Mouse (Mus musculus): ENCODE results near the gene Fam166b. TPM values are rescaled to one million over a fixed set of nuclear protein-coding genes. Genes with fewer than 3 reads are reported as not detected.

Gene Fam166b
- total RNA-seq (2015): not detected in 2 replicates
- not detected in 2 replicates for total RNA-seq (2017)

DNA sequence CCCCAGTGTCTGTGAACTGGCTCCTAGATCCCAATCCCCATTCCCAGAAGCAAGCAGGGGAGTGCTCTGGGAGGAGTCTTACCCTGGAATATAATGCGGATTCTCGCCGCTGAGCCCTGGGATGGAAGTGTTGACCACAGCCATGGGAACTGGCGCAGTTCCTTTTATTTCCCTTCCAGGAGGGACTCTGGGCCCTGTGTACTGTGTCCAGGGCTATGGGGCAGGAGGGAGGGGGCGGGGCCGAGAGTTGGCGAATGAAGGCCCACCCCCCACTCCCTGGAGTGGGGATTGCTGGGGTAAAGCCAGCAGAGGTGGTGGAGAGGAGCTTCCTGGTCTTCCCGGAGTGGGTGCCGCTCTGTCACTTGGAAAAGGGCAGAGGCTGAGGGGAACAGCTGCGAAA lies at the start of gene Fam166b:
Gene Fam166b (minus strand): TSS at position 189 of the 400 bp plus-strand sequence.
- no peak for ATAC-seq (ENCODE audit: poor library complexity, severe bottlenecking)

DNA sequence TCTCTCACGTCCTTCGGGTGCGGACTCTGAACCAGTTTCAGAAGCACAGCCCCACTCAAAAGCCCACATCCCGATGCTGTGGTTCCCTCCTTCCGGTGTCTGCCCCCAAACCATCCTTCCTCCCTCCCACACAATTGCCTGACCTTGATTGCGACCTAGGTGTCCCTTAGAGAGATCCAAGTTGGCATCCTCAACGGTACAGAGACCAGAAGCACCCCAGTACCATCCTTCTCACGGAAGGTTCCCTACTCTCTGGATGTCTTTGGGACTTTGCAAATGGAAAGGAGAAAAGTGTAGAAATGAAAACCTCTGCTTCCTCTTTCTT lies 49.6 kb upstream of the Fam166b start:
- ATAC-seq (ENCODE audit: poor library complexity, severe bottlenecking): peak; percentile 56

DNA sequence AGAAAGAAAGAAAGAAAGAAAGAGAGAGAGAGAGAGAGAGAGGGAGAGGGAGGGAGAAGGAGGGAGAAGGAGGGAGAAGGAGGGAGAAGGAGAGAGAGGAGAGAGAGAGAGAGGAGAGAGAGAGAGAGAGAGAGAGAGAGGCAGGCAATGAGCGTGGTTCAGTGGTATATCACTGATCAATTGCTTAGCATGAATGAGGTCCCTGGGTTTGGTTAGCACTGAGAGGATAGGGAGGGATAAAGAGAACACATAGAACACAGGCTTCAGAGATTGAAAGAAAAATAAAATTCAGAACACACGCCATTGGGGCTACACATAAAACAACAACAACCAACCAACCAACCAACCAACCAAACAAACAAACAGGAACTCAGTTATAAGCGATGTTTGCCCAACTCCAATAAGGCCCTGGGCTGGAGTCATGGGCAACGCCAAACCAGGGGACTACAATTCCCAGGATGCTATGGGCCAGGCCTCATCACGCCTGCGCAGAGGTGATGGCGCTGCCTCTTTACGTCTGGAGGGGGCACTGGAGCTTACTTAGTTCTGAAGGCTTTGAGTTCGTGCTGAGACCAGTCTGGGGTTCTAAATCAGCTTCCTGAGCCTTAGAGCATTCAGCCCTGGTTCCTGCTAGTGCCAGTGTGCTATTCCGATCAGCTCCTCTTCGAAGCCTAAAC lies 49.1 kb upstream of the Fam166b start:
- ATAC-seq (ENCODE audit: poor library complexity, severe bottlenecking): peak; percentile 90

DNA sequence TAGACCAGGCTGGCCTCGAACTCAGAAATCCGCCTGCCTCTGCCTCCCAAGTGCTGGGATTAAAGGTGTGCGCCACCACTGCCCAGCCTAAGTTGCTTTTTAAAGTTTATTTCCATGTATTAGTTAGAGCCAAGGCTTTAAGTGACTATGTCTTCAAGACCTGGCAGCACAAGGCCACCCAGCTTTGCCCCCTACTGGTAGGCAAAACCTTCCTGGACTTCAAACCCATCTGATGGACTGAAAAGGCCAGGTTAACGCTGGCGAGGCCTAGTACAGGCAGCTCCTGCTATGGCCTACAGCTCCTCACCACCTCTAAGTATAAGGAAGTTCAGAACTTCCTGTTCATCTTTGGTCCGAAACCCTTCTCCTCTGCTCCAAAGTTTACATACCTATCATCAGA lies 47.7 kb upstream of the Fam166b start:
- 0 out of 2 replicates have a peak, but pooled peaks have one; percentile 9 for ATAC-seq (ENCODE audit: poor library complexity, severe bottlenecking)

- ATAC-seq (ENCODE audit: poor library complexity, severe bottlenecking): no peak
Observed at GRCm38 (mm10) chr4:43473636-43474035, 44.7 kb upstream of the Fam166b start.

DNA sequence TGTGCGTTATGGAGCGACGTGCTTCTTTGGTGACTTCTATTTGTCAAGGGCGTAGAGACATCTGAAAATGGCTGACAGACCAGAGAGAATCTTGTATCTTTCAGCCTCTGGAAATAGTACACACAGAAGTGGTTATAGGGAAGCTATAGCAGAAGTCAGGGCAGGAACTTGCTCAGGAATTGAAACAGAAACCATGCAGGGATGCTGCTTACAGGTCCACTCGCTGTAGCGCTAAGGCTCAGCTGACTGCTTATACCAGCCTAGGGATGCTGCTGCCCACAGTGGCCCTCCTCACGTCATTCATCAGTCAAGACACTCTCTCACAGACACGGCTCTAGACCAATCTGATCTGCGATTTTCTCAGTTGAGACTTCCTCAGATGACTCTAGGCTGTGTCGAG lies 41.4 kb upstream of the Fam166b start:
- peak; percentile 57 for ATAC-seq (ENCODE audit: poor library complexity, severe bottlenecking)

- no peak for ATAC-seq (ENCODE audit: poor library complexity, severe bottlenecking)
Observed at GRCm38 (mm10) chr4:43466872-43467271, 37.9 kb upstream of the Fam166b start.

- ATAC-seq (ENCODE audit: poor library complexity, severe bottlenecking): no peak
Observed at GRCm38 (mm10) chr4:43465935-43466334, 37.0 kb upstream of the Fam166b start.

DNA sequence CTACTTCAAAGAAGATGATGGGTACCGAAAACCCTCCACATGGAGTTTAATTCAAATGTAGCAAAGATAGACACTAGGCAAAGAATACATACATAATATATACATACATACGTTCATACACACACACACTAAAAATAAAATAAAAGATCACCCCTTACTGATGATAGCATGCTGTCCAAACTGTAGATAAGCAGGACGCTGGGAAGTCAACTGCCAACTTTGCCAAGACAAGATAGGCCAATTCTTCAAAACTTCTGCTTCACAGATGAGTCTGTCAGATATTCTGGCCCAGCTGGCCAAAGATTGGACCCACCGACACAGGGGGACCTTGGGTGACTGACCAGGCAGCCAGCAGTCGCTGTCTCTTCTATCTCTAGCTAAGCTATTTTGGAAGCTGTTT lies 34.2 kb upstream of the Fam166b start:
- ATAC-seq (ENCODE audit: poor library complexity, severe bottlenecking): no peak

DNA sequence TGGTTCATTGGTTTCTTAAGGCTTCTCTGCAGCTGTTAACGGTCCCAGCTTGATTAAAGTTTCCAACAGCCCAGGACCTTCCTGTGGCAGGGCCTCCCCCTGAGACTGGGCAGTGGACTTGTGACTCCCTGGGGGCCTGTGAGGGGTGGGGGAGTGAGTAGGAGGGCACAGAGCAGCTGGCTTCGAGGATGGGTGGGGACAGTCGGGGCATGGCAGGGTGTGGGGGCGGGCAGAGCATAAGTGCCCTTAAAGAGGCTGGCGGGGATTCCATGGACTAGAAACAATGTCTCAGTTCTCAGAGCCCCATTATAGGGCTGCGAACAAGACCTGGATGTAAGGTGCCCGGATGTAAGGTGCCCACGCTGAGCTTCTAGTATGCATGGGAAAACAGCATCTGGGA lies 28.2 kb upstream of the Fam166b start:
- ATAC-seq (ENCODE audit: poor library complexity, severe bottlenecking): no peak

GRCm38 (mm10) chr4:43456470-43456869 lies 27.5 kb upstream of the Fam166b start:
- ATAC-seq (ENCODE audit: poor library complexity, severe bottlenecking): peak; percentile 57

DNA sequence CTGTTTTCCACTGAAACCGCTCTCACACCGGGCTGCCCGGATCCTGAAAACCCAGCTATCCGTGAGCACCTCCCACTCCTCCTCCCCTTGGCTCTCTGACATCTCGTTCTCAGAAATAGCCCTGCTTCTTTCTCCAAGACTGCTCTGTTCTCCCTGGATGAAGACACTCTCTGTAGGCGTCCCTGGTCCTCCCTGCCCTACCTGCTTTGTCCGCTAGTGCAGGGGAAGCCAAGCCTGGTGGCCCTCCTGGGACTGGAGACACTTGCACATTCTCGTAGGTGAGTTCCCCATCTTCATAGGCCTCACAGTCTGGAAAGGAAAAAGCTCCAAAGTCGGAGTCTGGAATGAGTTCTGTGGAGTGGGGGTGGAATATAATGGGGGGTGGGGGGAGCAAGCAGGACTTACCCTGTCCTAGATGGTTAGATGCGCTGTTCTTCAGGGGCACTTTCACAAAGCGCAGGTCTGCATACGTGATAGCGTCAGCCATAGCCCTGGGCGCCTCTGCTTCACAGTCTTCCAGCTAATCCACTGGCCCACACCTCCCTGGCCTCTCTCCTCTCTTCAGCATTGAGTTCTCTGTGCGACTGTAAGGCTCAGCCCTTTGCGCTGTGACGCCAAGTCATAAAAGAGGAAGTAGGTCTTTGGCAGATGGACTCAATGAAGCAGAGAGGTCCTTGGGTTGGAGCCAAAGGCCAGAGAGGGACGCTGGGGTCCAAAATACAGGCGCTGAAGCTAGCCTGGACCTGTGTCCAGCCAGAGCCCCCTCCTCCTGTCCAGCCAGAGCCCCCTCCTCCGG lies 25.3 kb upstream of the Fam166b start, which contains the start of gene Cd72:
Gene Cd72 (minus strand): TSS at position 588 of the 796 bp plus-strand sequence.
- ATAC-seq (ENCODE audit: poor library complexity, severe bottlenecking): peak; percentile 82

DNA sequence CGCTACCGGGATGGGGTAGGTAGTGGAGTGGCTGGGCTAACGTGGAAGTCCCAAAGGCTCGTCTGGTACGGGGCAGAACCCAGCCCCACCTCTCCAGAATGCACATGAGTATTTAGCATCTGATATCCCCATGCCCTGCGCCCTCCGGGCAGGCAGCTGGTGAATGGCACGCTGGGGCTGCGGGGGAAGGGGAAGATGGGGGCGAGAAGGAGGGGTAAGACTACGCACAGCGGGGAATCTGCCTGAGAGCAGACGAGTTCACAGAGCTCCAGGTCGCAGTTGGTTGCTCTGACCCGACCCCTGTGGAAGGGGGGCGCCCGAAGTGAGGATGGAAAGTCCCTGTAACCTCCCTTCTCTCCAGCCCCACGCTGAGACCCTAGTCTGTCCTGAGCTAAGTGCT lies 24.5 kb upstream of the Fam166b start:
- no peak for ATAC-seq (ENCODE audit: poor library complexity, severe bottlenecking)

DNA sequence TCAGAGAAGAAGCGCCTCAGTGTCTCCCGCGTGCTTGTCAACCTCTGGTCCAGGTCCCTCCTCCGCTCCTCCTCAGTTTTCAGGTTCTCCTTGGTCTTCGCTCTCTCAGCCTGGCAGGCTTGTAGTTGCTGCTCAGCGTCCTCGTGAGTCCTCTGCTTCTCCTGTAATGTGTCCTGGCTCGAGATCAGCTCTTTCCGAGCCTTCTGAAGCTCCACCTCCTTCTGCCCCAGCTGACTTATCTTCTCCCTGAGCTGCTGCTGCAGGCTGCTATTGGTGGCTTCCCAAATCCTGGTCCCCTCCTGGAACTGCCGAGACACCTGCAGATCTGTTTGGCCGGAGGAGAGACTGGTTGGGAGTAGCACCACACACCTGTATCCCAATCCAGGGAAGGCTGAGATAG lies 23.4 kb upstream of the Fam166b start:
- no peak for ATAC-seq (ENCODE audit: poor library complexity, severe bottlenecking)

DNA sequence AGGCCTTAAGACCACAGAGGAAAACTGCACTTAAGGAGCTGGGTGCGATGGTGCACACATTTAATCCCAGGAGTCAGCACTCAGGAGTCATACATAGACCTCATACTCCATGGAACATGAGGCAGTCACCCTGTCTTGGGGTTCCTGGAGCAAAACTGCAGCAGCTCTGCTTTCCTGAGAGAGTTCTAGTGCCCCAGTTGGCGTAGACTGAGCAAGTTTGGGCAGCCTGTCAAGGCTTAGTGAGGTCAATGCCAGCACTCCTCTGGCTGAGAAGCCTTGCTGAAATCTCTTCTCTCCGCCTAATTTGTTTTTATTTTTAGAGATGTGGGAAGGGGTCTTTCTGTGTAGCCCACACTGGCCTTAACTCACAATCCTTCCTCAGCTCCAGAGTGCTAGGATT lies 19.6 kb upstream of the Fam166b start:
- ATAC-seq (ENCODE audit: poor library complexity, severe bottlenecking): no peak

DNA sequence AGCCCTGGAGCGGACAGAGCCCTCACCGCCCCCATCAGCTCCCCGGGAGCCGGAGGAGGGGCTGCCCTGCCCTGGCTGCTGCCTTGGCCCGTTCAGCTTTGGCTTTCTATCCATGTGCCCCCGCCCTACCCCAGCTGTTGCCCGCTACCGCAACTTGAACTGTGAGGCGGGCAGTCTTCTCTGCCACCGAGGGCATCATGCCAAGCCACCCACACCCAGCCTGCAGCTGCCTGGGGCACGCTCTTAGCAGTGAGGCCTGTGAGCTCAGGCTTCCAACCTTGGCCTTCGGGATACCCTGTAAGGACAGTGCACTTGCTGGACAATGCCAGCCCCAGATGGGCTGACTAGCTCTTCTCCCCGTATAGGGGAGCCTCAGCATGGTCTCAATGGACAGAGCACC lies 18.3 kb upstream of the Fam166b start:
- ATAC-seq (ENCODE audit: poor library complexity, severe bottlenecking): no peak

GRCm38 (mm10) chr4:43443511-43443910 lies 14.6 kb upstream of the Fam166b start:
- no peak for ATAC-seq (ENCODE audit: poor library complexity, severe bottlenecking)

GRCm38 (mm10) chr4:43442456-43443361 lies 13.8 kb upstream of the Fam166b start:
- peak; percentile 48 for ATAC-seq (ENCODE audit: poor library complexity, severe bottlenecking)

GRCm38 (mm10) chr4:43442044-43442443 lies 13.1 kb upstream of the Fam166b start:
- peak; percentile 97 for ATAC-seq (ENCODE audit: poor library complexity, severe bottlenecking)

DNA sequence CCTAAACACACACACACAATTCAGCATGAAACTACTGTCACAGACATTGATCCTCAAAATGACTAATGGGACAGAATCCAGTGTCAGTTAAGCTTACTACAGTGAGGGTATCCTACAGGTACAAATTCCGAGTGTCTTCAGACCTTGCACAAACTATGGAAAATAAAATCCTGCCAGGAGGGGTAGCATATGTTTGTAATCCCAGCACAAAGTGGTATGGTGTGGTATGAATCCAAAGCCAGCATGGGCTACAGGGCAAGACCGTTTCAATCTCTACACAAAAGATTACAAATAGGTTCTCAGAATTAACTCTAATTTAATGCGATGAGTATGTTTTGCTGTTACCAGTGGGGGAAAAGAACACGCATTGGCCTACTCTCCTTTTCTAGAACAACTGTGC lies 12.7 kb upstream of the Fam166b start, which contains the start of gene Tesk1:
Gene Tesk1 (plus strand): TSS at position 301 of the 400 bp plus-strand sequence.
- no peak for ATAC-seq (ENCODE audit: poor library complexity, severe bottlenecking)

DNA sequence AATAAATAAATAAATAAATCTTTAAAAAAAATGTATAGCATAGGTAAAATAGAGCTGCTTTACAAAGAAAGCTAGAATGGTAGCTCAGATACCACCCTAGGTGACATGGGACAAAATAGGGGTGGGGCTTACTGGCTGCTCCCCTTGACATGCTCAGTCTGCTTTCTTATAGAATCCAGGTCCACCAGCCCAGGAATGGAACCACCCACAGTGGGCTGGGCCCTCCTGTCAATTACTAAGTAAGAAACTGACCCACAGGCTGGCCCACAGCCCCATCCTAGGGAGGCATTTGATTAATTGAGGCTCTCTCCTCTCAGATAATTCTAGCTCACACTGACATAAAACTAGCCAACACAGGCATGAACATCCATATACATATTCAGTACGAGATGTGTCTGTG lies 3.9 kb upstream of the Fam166b start:
- no peak for ATAC-seq (ENCODE audit: poor library complexity, severe bottlenecking)

Measured in megakaryocyte, adult 5-6 weeks (primary cell).